Mouse (Mus musculus) bone marrow, adult 2 months (tissue): ENCODE measurements around the gene Isyna1. TPM values are rescaled to one million over a fixed set of nuclear protein-coding genes. Genes with fewer than 3 reads are reported as not detected.
"Not testable (repeated sequence)": the region's sequence is repeated elsewhere in the genome, so short reads cannot be mapped to it uniquely, and the experiment has no call there.

Source experiments
- H3K27ac ChIP-seq: fragments of 200-500 bp; 2 replicates; pipeline ENCODE4 v1.5.1; 2012; ENCODE audit warnings: low read depth, mild to moderate bottlenecking, control low read depth, inconsistent platforms, low read length; ENCODE audit not compliant: control insufficient read depth, poor library complexity, insufficient read depth
- H3K4me1 ChIP-seq: fragments of 200-500 bp; 2 replicates; pipeline ENCODE4 v1.6.1; 2011; ENCODE audit warnings: low read length; ENCODE audit not compliant: control insufficient read depth, insufficient read depth
- H3K4me3 ChIP-seq: fragments of 200-500 bp; replicated peaks from 2 replicates; pipeline ENCODE3; 2011; ENCODE audit warnings: mild to moderate bottlenecking, low read depth, low read length, control low read depth; ENCODE audit not compliant: control insufficient read depth
- CTCF ChIP-seq: fragments of 200-500 bp; IDR thresholded peaks from 2 replicates; pipeline ENCODE4 v1.5.1; 2011; ENCODE audit warnings: low read length, control low read depth; ENCODE audit not compliant: control insufficient read depth, insufficient read depth
- POLR2A ChIP-seq: fragments of 200-500 bp; IDR thresholded peaks from 2 replicates; pipeline ENCODE4 v1.6.1; 2011; ENCODE audit warnings: low read depth, mild to moderate bottlenecking, control low read depth, low read length, borderline replicate concordance; ENCODE audit not compliant: control insufficient read depth
- WGBS: fragments of 180-500 bp; shearing (Covaris S2); methylation state at CpG from one replicate; pipeline ENCODE4 v1.1.7; 2018; 5-methylcytosine and 5-hydroxymethylcytosine counted together
- polyA plus RNA-seq: library from polyadenylated mRNA; stranded (reverse); fragments of >200 nt; gene quantifications from 2 replicates; pipeline ENCODE4 v1.2.4, GENCODE M21; 2011; ENCODE audit warnings: low replicate concordance; ENCODE audit not compliant: missing spikeins, insufficient read depth, insufficient read length

The Isyna1 gene
- polyA plus RNA-seq, 1 experiment: 23.7 TPM

DNA sequence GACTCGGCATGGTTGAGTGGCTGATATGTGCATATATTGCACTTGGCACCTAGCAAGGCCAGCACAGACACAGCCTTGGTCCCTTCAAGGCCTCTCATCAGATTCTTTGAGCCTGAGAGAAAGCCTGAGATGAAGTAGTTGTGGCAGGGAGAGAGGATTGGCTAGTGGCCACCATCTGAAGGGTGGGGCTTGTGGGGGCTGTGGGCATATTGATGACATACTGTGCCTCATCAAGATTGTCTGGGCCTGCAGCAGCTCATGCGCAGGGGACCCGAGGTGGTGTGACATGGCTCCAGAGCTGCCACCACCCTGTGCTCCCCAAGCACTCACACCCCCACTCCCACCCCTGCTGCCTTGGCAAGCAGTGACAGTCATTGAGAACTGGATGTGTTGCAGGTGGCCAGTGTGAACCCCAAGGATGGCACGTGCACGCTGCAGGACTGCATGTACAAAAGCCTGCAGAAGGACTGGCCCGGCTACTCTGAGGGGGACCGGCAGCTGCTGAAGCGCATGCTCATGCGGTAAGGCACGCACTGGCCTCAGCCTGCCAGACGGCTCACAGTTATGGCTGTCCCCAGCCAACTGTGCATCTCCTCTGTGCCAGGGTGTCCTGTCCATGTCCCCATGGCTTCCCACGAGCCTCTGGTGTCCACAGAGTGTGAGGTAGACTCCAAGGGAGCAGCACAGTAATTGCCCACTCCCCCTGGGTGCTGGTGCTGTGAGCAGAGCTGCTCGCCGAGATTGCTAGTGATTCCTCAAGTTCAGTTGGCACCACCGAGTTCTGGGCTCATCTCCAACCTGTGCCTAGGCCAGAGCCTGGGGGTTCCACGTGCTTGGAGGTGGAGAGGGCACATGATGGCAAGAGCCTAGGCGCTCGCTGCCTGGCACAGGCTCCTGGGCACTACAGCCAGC, 10.4 kb upstream of the Isyna1 start:
- H3K4me3 ChIP-seq: no peak overlapping the region
- H3K4me1 ChIP-seq: no peaks in the 10 kb centered on the region
- 84% methylated on average over 18 of the region's 18 CpGs for WGBS
- TF ChIP-seq CTCF (no peak), POLR2A (no peak)
- no peak overlapping the region; the same call in 1 of the 2 replicates for H3K27ac ChIP-seq

DNA sequence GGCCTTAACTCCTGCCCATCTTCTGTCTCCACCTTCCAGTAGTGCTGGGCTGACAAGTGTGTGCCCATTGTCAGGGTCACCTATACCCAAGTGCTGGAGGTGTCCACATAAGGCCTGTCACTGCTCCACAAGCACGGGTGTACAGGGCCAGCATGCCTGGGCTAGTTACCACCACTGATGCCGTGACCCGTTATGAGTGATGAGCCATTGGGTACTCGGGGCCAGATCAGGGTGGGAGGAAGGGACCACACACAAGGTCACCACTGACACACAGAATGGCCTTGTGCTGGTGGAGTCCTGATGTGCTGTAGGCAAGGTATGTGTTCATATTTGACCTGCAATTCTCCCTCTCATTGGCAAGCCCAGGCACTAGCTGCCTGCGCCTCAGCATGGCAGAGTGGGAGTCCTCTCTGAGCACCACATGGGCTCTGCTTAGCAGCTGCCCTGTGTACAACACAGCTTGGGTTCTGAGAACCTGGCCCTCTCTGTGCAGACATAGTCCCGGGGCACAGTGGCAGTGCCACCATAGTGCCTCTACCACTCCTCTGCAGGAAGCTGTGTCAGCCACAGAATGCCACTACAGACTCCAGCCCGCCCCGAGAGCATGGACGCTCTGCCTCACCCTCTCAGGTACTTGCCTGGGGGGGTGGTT, 9.4 kb upstream of the Isyna1 start:
- TF ChIP-seq CTCF (no peak), POLR2A (no peak)
- 91% methylated on average over 9 of the region's 9 CpGs for WGBS
- Histone ChIP-seq H3K4me3 (no peak overlapping the region), H3K27ac (no peak overlapping the region), H3K4me1 (no peaks in the 10 kb centered on the region)

DNA sequence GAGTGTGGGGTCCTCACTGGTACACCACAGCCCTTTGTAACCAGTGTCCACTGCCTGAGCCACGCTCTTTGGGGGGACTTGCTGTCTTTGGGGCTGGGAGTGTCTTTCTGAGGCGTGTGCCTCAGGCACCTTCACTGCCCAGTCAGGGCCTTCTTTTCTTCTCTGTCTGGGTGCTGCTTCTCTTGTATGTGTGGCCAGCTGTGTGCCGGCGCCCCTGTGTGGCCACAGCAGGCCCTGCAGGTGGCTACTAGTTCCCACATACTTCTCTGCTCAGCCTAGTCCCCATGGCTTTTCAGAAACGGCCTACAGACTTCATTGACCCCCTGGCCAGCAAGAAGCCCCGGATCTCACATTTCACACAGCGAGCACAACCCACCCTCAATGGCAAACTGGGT, 8.9 kb upstream of the Isyna1 start:
- H3K4me3 ChIP-seq: no peak overlapping the region
- WGBS: 42% methylated on average over 7 of the region's 7 CpGs
- TF ChIP-seq POLR2A: no peak
- peak; percentile 83 for TF ChIP-seq CTCF
- H3K4me1 ChIP-seq: no peaks in the 10 kb centered on the region
- no peak overlapping the region for H3K27ac ChIP-seq

DNA sequence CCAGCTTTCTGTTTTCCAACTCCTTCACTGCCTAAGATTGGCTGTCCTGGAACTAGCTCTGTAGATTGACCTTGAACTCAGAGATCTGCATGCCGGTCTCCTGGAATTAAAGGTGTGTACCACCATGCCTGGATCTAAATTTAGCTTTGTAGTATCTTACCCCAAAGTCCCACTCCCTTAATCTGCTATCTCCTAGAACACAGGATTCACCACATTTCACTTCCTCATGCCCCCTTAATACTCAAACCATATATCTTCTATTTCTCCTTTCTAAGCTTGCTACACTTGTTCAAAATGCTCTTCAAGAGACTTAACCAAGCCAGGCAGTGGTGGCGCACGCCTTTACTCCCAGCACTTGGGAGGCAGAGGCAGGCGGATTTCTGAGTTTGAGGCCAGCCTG, 6.2 kb upstream of the Isyna1 start:
- H3K4me3 ChIP-seq, H3K4me1 ChIP-seq, H3K27ac ChIP-seq: not testable (repeated sequence)
- WGBS: 80% methylated on average over 4 of the region's 4 CpGs

DNA sequence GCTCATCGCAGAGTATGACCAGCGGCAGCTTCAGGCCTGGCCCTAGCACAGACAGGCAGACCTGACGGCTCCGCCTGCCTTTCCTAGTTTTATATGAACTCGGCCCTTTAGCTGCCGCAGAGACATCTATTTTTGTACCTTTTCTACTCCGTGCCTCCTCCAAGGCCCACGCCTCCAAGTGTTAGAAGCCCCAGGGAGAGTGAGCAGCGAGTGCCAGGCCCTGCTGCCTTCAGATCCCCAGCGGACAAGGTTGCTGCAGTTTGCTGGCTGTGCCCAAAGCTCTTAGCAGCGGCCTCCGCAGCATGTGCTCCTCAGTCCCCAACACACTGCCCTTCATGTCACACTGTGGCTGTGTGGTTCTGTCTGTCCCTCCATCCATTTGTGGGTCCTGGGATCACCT, 2.6 kb upstream of the Isyna1 start:
- no peak overlapping the region for H3K4me3 ChIP-seq
- no peak for TF ChIP-seq POLR2A
- TF ChIP-seq CTCF: no peak
- no peak overlapping the region for H3K27ac ChIP-seq
- 91% methylated on average over 12 of the region's 12 CpGs for WGBS
- peaks cover 1% of the 10 kb centered on the region; the same call in 1 of the 2 replicates for H3K4me1 ChIP-seq

DNA sequence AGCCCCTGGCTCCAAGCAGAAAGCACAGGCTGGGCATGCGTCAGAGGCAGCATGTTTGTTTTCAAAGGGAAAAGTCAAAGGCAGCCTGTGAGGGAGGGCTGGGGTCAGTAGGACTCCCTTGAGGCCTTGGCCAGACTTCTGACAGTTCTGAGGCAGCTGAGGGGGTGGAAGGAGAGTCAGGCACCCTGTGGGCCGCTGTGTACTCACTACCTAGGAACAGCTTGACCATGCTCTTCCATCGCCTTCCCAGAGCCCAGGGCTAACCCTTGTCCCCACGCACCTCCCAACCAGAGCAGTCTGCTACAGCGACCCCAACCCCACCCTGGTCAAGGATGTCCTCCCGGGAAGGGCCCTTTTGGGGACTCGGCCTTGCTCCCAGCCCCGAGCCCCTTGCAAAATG, 1.0 kb upstream of the Isyna1 start:
- H3K4me3 ChIP-seq: no peak overlapping the region
- peaks cover 1% of the 10 kb centered on the region; the same call in 1 of the 2 replicates for H3K4me1 ChIP-seq
- H3K27ac ChIP-seq: no peak overlapping the region
- TF ChIP-seq POLR2A: no peak
- 78% methylated on average over 8 of the region's 8 CpGs for WGBS

DNA sequence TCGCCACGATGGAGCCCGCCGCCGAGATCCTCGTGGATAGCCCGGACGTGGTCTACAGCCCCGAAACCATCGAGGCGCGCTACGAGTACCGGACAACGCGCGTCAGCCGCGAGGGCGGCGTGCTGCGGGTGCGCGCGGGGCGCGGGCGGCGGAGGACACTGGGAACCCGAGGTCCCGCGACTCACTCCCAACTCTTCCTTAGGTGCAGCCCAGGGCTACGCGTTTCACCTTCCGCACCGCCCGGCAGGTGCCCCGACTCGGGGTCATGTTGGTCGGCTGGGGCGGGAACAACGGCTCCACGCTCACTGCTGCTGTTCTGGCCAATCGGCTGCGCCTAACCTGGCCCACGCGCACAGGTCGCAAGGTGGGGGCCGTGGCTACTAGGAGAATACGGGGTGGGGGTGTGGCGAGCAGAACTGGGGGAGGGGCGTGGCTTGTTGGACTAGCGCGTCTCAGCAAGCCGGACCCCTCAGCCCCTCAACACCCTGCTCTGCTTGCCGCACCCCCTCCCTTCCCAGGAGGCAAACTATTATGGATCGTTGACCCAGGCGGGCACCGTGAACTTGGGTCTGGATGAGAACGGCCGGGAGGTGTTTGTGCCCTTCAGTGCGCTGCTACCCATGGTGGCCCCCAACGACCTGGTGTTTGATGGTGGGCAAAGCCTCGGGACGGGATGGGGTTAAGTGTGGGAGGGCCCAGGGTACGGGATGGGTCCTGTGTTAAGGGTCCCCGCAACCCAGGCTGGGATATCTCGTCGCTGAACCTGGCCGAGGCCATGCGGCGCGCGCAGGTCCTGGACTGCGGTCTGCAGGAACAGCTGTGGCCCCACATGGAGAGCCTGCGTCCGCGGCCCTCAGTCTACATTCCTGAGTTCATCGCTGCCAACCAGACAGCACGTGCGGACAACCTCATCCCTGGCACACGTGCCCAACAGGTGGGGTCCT, 720 bp downstream of the Isyna1 start:
- Histone ChIP-seq H3K4me3 (peak overlapping the region; percentile 78), H3K4me1 (peaks cover 1% of the 10 kb centered on the region), H3K27ac (peak overlapping the region; percentile 66)
- WGBS: 21% methylated on average over 82 of the region's 82 CpGs
- TF ChIP-seq CTCF (no peak), POLR2A (no peak)

DNA sequence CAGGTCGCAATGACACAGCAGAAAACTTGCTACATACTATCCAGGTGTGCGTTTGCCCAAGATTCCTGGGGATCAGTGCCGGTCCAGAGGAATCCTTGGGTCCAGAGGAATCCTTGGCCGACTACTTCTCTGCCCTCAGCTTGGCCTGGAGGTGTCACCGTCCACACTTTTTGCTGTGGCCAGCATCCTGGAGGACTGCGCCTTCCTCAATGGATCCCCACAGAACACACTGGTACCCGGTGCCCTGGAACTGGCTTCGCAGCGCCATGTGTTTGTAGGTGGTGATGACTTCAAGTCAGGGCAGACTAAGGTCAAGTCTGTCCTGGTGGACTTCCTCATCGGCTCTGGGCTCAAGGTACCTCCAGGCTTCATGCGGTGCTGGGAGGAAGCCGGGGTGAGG, 1.6 kb downstream of the Isyna1 start:
- 88% methylated on average over 12 of the region's 12 CpGs for WGBS
- peaks cover 4% of the 10 kb centered on the region for H3K4me1 ChIP-seq
- no peak overlapping the region for H3K4me3 ChIP-seq
- no peak overlapping the region for H3K27ac ChIP-seq
- TF ChIP-seq POLR2A (no peak), CTCF (no peak)
